Mouse (Mus musculus) 416B (cell line): ENCODE data around the gene Gm17577.
"Not testable (repeated sequence)": the region's sequence is repeated elsewhere in the genome, so short reads cannot be mapped to it uniquely, and the experiment has no call there.

Source experiments
- DNase-seq: peaks from one replicate; pipeline ENCODE4 v3.0.0; 2011; ENCODE audit warnings: low read depth

Gm17577 gene

GRCm38 (mm10) chrX:123246807-123247206, at the start of gene Gm17577:
Gm17577 (minus strand) TSS chrX:123246907.
- DNase-seq = not testable (repeated sequence)

- DNase-seq = not testable (repeated sequence)
Measured at GRCm38 (mm10) chrX:123222381-123222780, 24.3 kb downstream of the Gm17577 start, which contains the start of gene Srsx. Srsx (minus strand) TSS chrX:123222481.
